Mouse (Mus musculus): ENCODE measurements around the gene Cks2.

- TF ChIP-seq ZC3H11A (IDR thresholded peaks at IDR 0.05; ENCODE audit: borderline replicate concordance, low read depth, low read length) (no peak), MAFK (IDR thresholded peaks at IDR 0.05; ENCODE audit: insufficient read depth, low read depth, low read length) (no peak), ZNF384 (IDR thresholded peaks at IDR 0.05; ENCODE audit: low read depth, low read length) (no peak), HCFC1 (IDR thresholded peaks at IDR 0.05; ENCODE audit: borderline replicate concordance, insufficient read depth, low read length) (no peak), CHD2 (IDR thresholded peaks at IDR 0.05; ENCODE audit: low read depth, low read length) (no peak)
These were observed 29.2 kb upstream of the Cks2 start for GRCm38 (mm10) chr13:51615815-51616214.
